Mouse (Mus musculus) ES-E14 (cell line): ENCODE data around the gene Snrk.

ENCODE experiments used
- MAFK ChIP-seq: IDR thresholded peaks from 2 replicates; pipeline ENCODE4 v1.6.1; 2014; ENCODE audit warnings: mild to moderate bottlenecking, low read depth, low read length, inconsistent platforms; ENCODE audit not compliant: insufficient read depth
- ZC3H11A ChIP-seq: IDR thresholded peaks from 2 replicates; pipeline ENCODE4 v1.6.1; 2012; ENCODE audit warnings: low read depth, mild to moderate bottlenecking, inconsistent platforms, low read length, borderline replicate concordance

- TF ChIP-seq ZC3H11A = no peak
- no peak for TF ChIP-seq MAFK
Measured at GRCm38 (mm10) chr9:122110921-122111320, 6.1 kb upstream of the Snrk start.
